ENCODE assay signal across 12 mouse cellular contexts in the genomic region with DNA sequence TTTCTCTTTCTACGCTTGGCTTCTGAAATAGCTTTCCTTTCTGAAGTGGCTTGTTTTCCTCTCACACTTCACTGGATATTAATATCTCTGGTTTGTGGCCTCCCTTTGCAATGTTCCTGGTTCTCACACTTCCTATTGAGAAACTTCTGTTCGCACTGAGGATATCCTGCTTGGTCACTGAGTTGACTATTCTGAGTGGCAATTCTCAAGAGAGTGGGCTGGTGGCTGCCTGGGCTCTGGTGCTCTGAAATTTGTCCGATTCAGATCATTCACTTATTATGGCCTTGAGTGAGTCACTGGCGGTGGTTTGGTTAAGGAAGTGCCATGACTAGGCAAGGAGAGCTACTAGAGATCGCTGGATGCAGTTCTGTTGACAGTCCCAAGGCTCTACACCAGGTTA.
DNase-seq lines count a peak whose midpoint lies in the region; ATAC-seq lines count a peak whose summit lies in the region.
"Had no signal": no experiment of that assay in that cellular context is flagged by ENCODE, and none has a peak within 500 bp of the region (broad histone marks: within the 10 kb centered on the region; RNA-seq: fewer than 3 reads in every experiment).

No protein-coding gene starts in this region.

- no peak overlapping the region for H3K4me3 ChIP-seq in liver, embryonic 12.5 days
- H3K4me3 ChIP-seq: midbrain, embryonic 12.5 days had no signal

- H3K9ac ChIP-seq in liver, embryonic 12.5 days = no peak overlapping the region
- H3K9ac ChIP-seq: liver, embryonic 14.5 days; midbrain, embryonic 12.5 days had no signal

- ATAC-seq in liver, embryonic 12.5 days = no peak
- peak; percentile 94 for ATAC-seq in common myeloid progenitor, adult 5-6 weeks (replicated peaks; ENCODE audit: low read depth, poor library complexity, severe bottlenecking)
- peak; percentile 39; the same call in 1 of the 2 replicates for ATAC-seq in neutrophil, adult 5-6 weeks (ENCODE audit: extremely low read depth, insufficient number of reproducible peaks, low FRiP score, poor library complexity, severe bottlenecking)
- no peak for ATAC-seq in erythroblast, adult 5-6 weeks (replicated peaks; ENCODE audit: low FRiP score, poor library complexity, severe bottlenecking)

- H3K4me1 ChIP-seq in liver, embryonic 12.5 days = no peaks in the 10 kb centered on the region
- H3K4me1 ChIP-seq: midbrain, embryonic 12.5 days had no signal

- no peak overlapping the region for H3K27ac ChIP-seq in liver, embryonic 12.5 days
- H3K27ac ChIP-seq: liver, embryonic 14.5 days; midbrain, embryonic 12.5 days had no signal

- H3K27me3 ChIP-seq in liver, embryonic 12.5 days (replicated peaks) = no peaks in the 10 kb centered on the region
- H3K27me3 ChIP-seq: midbrain, embryonic 12.5 days had no signal

- no peaks in the 10 kb centered on the region for H3K36me3 ChIP-seq in liver, embryonic 12.5 days
- H3K36me3 ChIP-seq: midbrain, embryonic 12.5 days had no signal

- DNase-seq in adrenal gland, adult 2 months = peak; percentile 44
- no peak for DNase-seq in adrenal gland, adult 8-10 months
- DNase-seq in liver = peak; percentile 5
- DNase-seq in right cerebral cortex, adult 18-20 months = no peak
- DNase-seq: cerebellum, adult 9-10 months; kidney, postnatal 36 days had no signal

- 21% methylated on average over 5 of the region's 5 CpGs for WGBS in liver, embryonic 12.5 days (ENCODE audit: insufficient replicate concordance)

- H3K9me3 ChIP-seq in liver, embryonic 12.5 days (replicated peaks) = no peaks in the 10 kb centered on the region
- H3K9me3 ChIP-seq: midbrain, embryonic 12.5 days had no signal

- H3K4me2 ChIP-seq in liver, embryonic 12.5 days = no peak overlapping the region
- H3K4me2 ChIP-seq: midbrain, embryonic 12.5 days had no signal

Comparison
In these comparisons a context has a peak if more than half of its experiments do, and no peak if none do; other contexts are left out.
1. DNase-seq: peak in adrenal gland, adult 2 months (single experiment) and liver (single experiment); none in adrenal gland, adult 8-10 months (single experiment) and right cerebral cortex, adult 18-20 months (single experiment).
2. ATAC-seq: peak in common myeloid progenitor, adult 5-6 weeks (single experiment) and neutrophil, adult 5-6 weeks (single experiment); none in liver, embryonic 12.5 days (single experiment) and erythroblast, adult 5-6 weeks (single experiment).